Mouse (Mus musculus): Measurements from ENCODE around the gene Adgrg1.

Adgrg1 gene

DNA sequence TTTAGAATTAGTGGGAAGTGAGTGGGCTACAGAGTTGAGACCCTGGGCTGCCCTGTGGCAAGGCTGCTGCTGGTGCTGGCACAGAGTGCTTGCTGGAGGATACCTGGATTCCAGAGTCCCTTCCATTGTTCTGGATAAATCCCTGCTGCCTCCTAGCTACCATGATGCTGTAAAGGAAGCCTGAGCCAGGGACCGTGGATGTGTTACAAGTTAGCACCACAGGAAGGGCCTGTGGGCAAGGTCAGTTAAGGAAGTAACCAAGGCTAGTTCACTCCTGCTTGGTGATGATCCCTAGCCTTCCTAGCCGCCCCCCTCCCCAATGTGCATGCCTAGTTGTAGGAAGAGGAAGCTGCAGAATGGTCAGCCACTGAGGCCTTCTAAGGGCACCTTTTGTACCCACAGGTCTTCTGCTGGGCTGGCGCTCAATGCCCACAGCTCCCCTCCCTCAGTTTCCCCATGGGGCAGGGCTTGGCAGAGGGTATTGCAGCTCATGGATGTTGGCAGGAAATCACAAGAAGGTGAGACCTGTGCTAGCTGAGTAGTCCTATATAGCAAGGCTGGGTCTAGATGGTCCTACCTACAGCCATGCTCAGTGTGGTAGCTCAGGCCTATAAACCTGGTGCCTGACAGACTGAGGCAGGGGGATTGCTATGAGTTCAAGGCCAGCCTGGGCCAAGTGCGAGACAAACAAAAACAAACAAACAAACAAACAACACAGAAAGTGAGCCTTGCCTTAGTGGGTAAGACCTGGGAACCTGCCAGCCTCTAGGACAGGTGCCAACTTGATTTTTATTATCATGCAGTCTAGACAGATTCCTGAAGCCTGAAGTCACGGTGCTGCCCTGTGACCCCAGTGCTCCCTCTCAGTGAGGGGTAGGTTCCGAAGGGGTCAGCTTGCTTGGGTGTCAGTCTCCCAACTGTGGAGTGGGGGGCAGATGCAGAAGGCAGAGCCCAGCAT is 22.6 kb downstream of the Adgrg1 start:
- DNase-seq: peak; percentile 34

DNA sequence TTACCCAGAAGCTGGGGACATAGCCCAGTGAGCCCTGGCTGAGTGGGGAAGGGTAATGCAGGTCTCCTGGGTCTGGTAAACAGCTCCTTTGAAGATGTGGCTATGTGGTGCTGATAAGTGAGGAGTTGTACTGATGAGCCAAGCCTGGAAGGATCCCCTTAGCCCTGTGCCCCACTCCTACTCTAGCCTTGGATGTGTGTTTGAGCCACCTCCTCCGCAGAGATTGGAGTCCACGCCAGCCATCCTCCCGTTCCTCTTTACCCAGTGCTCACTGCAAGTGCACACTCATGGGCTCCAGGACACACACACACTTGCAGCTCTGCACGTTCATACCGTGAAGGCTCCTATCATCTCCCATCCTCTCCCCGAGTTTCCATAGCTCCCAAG is 23.3 kb downstream of the Adgrg1 start:
- DNase-seq: no peak

DNA sequence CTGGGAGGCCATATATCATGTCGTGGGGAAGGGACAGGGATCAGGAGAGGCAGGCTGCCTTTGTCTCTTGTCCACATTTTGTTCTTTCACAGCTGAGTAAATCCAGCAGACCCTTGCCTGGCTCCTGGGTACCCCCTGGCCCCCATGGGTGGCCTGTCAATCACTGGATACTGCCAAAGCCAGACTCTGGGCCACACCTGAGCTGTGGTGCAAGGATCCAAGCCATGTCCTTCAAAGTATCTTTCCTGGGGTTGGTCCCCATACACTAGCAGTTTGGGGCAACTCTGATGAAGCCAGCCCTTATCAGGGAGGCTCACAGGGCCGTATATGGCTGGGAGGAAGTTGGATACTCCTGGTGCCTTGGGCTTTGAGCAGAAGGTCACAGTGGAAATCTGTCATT is 23.9 kb downstream of the Adgrg1 start:
- no peak for DNase-seq

DNA sequence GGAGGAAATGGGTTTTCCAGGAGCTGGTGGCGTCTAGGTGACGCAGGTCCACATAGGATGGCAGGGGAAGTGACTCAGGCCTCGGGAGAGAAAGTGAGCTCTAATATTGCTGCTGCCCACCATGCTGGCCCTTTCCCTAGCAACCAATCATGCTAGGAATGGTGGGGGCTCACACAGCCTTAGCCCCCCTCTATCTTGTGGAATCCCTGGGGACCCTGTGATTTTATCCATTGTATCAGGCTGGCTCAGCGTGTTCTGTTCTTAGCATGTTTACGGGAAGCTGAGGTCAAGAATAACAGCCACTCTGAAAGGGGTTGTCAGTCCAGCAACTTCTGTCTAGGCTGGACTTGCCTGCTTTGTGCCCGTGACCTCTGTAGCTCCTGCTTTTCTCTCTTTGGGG is 24.5 kb downstream of the Adgrg1 start:
- DNase-seq: no peak

DNA sequence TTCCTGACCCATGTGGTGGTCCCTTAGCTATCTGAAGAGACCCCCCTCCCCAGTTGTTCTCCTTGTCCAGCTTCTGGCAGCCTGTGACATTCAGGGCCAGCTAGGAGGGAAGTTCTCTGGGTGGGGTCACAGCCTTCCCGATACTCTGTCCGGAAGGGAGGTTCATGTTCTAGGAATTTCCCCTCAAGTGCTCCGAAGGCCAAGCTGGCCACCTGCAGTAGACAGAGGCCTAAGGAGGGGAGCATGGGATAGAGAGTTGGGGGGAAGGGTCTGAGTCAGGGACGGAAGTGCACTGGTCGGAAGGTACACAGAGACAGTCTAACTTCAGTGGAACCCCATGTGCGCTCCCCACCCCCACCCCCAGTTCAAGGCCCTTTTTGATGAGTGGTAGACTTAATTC is 25.4 kb downstream of the Adgrg1 start:
- DNase-seq: no peak

DNA sequence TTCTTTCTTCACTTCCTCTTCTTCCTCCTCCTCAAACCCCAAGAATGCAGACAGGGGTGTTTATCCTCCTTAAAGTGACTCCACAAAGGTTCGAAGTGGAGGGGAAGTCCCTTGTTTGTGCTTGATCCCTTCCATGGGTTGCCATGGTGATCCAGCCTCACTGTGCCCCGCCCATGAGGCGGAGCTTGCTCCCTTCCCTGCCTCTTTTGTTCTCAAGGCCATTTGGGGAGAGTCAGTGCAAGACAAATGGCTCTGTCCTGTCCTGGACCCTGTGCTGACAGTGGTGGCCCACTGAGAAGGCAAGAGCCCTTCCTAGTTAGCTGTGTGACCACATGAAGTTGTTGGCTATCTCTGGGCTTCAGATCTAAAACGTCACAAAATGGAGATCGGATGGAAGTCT is 26.1 kb downstream of the Adgrg1 start:
- peak; percentile 92 for DNase-seq

DNA sequence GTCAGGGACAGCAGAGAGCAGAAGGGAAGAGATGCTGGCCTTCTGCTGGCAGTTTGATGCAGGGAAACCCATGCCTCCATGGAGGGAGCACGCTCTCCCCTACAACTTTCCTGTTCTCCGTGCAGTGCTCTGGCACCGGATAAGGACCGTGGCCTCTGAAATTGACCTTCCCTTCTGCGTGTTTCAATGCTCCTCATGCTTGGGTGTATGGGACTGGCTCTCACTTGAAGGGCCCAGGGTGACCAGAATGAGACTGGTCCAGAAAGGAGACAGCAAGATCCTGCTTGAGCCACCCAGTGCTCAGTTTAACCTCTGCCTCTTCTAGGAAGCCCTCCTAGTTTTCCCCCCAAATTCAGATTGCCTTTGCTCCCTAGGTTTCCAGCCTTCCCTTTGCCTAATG is 26.6 kb downstream of the Adgrg1 start:
- DNase-seq: no peak

DNA sequence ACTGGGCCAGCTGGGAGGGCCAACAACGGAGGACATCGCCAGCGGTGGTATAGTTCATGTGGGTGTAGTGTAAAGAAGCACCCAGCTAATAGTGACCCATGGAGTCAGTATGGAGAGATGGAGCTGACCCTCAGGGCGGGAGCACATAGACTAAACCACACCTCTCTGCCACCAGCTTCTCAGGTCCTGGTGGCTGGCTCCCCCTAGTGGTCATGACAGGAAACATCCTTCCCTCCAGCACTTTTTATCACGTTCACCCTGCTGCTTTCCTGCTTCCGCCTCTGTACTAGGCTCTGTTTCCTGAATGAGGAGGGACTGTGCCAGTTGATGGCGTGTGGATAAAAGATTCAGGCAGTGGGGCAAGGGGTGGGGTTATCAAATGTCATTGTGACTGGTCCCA is 27.1 kb downstream of the Adgrg1 start:
- DNase-seq: peak; percentile 87

DNA sequence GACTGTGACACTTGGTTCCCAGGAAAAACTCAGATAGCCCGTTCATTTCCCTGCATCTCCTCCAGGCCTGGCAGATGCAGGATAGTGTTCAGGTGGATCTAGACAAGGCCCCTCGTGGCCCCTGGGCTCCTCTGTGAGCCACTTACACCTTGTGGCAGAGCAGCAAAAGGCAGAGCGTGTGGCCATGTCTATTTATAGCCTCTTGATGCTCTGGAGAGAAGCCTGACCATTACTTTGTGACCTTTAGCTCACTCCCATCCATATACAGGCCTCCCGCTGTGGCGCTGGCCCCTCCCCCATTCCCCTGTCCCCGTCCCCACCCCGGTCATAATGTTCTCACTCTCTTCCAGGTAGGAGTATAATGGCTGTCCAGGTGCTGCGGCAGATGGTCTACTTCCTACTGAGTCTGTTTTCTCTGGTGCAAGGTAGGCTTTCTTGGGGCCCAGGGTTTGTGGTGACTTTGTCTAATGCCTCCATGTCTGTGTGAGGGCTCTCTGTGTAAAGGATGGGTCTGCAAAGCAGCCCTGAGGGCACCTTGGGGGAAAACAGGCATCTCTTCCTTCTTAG is 27.6 kb downstream of the Adgrg1 start:
- no peak for DNase-seq

DNA sequence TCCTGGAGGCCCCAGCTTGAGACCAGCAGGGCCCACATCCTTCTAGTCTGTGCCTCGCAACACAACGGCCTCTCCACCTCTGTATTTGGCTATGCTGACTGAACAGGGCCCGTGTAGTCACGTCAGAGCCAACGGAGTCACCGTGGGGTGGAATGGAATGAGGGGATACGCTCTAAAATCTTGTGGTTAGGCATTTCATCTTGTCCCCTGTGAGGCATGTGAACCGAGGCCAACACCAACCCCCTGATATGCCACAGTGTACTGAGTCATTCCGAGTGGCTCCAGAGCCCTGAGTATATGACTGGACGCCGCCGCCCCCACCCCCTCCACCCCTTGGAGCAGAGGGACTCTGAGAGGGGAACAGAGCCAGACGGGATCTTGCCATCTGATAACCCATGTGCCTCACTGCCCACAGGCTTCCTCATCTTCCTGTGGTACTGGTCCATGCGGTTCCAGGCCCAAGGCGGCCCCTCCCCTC is 37.9 kb downstream of the Adgrg1 start:
- no peak for DNase-seq

DNA sequence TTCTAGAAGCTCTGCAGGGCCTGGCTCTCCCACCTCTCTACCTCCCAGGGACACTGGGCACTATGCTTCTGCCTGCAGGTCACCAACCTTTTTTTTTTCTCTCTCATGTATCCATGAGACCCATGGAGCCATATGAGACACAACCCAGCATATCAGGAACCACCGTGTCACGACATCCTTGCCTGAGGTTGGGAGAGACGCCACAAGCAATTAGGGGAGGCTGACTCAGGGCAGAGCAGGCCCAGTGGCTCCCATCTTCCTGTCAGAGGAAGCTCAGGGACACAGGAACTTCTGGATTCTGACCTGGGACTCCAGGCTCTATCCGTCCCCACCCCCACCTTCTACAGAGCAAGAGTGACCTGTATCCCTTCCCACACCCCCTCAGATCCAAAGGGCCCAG is 41.3 kb downstream of the Adgrg1 start:
- DNase-seq: no peak

DNA sequence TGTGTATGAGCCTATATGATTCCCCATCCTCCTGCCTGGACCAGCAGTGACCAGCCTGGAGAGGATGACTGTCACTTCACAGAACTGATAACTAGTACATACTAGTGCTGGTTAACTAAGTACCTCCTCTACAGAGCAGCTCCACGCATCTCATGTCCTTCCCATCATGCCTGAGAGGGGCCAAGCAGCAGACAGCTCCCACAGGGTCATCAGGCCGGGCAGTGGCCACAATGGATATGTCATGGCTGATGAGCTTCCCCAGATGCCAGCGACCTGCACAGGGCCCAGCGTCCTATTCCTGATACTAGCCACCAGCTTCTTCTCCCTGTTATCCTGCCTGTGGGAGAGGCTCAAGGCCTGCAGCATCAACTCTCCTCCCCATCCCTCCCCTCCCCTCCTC is 42.1 kb downstream of the Adgrg1 start:
- no peak for DNase-seq

DNA sequence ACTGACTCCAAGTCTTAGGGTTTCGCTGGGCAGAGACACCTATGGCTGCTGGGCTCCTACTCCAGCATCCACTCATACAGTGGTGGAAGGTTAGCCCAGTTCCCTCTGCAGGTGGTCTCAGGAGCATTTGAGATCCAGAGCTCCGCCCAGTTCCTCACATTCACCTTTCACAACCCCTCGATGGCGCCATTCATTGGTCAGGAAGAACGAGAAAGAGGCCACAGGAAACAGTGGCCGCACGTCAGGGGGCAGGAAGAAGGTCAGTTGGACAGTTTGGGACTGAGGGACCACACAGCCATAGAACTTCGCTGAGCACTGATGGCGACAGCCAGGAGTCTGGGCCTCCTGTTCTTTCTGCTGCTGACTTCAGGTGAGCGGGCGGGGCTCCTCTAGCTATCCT is 42.9 kb downstream of the Adgrg1 start, which contains the start of gene Adgrg3:
Gene Adgrg3, plus strand, starts transcription at position 242 of the 400 bp plus-strand sequence.
- DNase-seq: no peak

DNA sequence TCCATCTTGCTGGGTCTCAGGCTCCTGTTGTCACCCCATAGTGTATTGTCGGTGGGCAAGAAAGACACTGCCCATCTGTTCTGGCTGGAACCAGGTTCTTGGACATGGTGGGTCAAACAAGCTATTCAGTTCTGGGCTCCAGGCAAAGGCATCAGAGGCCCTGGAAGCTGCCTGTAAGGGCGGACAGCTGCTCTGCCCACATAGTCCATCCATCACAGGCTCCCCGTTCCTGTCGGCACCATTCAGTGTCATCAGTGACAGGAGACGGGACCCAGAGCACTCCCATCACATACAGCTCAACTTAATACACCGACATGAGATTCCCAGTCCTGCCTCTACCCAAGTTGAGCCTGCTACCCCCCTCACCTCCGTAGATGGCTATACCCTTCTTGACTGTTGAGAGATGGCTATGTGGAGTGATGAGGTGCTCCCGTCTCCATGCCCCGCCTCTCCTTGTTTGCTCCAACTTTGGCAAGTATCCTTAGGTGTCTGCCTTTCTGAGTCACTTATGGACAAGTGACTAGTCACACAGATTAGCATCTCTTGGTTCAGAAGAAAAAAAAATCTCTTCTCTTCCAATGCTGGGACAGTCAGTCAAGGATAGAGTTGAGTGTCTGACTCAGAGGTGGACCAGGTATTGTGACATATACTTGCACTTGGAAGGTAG is 43.6 kb downstream of the Adgrg1 start:
- DNase-seq: no peak

DNA sequence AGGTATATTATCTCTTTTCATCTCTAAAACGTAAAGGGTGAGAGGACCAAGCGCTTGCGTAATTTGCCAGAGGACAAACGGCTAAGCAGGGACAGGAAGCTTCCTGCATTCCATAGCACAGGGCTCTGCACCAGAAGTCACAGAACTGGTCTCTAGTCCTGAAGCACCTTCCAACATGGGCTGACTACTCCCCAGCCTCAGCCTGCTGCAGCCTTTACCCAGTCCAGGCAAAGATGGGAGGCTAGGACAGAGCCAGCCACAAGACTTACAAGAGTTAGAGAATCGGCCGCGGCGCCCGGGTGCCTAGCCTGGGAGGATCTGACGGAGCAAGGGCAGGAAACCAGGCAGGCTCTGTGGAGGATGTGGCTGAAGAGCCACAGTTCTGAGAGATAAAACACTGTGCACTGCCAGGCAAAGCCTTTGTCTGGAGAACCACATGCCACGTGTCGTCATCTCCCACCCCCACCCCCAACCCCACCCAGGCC is 45.8 kb downstream of the Adgrg1 start:
- DNase-seq: no peak

DNA sequence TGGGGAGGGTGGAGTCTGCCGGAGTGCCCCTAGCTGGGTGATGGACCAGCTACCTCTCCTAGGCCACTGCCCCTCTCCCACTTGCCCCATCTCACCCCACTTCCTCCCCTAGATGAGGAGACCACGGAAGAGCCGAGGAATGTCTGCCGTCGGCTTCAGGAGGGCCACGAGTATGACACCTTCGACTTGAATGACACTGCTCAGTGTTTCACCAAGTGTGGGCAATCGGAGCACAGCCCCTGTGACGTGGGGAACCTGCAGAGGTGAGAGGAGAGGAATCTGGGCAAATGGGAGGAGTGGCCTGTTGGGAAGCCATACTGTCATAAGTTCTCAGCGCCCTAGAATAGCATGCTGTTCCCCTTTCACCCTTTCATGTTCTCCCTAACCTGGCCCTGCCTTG is 46.3 kb downstream of the Adgrg1 start:
- no peak for DNase-seq

DNA sequence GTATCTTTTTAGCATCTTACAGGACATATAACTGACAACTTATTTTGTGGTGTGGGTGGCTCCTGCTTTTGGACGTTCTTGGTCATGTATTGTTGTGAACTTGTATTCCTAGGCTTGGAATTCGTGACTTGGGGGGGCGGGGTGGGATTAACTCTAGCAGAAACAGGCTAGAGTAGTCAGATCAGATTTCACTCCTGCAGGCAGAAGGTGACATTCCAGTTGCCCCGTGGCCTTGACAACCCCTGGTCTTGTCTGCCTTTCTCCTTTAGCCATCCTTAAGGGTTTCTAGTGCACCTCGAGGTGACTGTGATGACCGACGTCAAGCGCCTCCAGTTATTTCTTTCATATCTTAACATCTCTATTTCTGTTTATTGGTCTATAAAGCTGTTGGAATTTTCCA is 48.6 kb downstream of the Adgrg1 start:
- DNase-seq: no peak

DNA sequence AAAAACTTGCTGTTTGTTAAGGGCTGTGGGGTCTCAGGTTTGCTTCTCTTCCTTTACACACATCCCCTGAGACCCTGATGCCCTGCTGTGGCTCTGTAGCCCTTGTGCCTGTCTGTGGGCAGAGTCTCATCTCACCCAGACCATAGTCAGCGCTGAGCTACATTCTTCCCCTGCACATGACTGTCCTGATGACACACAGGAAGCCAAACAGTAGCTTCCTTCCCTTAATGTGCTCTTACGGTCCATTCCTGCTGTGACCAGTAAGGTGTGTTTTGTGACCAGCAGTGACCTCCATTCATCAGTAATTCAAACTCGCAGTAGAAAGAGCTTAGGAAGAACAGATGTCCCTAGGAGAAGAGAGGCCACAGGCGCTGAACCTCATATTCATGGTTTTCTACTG is 49.8 kb downstream of the Adgrg1 start:
- no peak for DNase-seq

DNA sequence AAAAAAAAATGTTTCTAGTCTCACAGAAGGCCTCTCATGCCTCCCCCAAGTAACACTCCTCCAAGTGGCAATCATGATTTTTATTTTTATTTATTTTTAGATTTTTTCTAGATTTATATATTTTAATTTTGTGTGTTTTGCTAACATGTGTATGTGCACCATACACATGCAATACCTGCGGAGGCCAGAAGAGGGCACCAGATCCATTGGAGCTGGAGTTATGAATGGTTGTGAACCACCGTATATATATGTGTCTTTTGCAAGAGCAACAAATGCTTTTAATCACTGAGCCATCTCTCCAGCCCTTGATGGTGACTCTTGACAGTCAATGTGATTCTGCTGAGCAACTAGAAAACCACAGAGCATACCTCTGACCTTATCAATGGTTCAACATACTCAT is 50.9 kb downstream of the Adgrg1 start:
- DNase-seq: no peak

DNA sequence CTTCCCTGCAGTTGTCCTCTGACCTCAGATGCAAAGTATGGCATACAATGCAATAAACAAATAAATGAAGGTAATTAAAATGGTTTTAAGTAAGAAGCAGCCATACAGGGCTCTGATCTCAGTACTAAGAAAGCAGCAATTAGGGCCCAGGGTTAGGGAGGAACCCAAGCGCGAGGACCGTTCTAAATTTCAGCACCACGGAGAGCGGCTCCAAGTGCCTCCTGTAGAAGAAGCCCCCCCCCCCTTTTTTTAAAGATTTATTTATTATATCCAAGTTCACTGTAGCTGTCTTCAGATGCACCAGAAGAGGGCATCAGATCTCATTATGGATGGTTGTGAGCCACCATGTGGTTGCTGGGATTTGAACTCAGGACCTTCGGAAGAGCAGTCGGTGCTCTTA is 53.8 kb downstream of the Adgrg1 start:
- peak; percentile 73 for DNase-seq

DNA sequence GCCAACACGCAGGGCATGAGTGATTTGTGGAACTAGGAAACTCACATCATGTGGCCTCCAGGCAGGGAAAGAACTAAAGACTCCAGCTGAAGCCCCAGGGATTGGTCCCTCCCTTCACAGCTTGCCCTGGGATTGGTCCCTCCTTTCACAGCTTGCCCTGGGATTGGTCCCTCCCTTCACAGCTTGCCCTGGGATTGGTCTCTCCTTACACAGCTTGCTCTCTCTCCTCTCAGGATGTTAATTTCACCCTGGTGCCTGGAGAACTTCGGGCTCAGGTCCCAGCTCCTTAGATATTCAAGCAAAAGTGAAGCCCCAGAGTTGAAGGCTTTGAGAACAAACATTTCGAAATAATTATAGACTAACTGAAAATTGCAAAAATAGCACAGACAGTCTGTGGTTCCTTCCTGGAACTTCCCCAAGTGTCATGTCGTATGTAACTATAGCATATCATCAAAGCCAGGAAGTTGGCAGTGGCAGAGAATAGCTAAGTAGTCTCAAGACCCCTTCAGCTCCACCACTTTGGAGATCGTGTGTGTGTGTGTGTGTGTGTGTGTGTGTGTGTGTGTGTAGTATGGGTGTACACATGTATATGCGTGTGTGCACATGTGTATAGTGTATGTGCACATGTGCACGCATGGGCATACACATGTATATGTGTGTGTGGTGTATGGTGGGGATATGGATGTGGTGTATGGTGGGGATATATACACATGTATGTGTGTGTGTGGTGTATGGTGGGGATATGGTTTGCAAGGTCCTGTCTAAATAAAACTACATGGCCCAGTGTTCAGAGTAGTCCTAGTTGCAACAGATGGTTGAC is 62.8 kb downstream of the Adgrg1 start:
- DNase-seq: peak; percentile 41

DNA sequence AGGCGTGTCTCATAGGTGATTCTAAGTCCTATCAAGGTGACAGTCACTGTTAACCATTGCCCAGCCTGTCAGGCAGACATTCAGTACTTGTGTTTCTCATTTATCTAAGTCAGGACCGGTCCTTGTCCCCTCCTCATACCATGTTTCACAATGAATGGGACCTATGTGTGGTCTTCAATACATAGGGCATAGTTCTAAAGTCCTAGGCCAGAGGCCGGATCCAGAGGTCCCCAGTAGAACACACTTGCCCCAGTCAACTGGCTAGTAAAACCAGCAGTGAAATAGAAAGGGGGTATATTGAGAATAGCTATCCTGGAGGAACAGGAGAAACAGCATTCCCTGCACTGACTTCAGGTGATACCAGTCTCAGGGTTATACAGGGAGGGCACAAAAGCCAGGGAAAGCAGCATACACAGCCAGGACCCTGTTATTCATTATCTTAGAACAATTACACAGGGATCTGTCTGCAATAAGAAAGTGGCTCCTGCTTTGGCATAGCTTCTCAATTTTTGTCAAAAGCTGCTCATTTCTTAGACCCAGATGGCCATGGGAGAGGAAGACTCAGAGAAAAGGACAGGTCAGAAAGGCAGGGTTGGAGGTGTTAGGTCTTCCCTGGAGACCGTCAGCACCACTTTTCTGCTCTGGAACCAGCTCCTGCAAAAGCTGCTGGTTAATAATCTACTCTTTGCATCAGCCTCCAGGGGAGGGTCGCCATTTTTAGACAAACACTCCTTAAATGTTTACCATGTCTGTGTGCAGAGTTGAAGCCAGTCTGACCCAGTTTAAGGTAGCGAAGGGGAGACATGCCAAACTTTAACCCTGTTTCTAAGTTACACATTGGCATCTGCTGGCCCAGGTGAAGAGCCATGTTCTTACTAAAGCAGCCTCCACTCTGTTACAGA is 67.6 kb downstream of the Adgrg1 start:
- DNase-seq: no peak
